Mouse (Mus musculus): ENCODE data around the gene Prkar2b.

DNA sequence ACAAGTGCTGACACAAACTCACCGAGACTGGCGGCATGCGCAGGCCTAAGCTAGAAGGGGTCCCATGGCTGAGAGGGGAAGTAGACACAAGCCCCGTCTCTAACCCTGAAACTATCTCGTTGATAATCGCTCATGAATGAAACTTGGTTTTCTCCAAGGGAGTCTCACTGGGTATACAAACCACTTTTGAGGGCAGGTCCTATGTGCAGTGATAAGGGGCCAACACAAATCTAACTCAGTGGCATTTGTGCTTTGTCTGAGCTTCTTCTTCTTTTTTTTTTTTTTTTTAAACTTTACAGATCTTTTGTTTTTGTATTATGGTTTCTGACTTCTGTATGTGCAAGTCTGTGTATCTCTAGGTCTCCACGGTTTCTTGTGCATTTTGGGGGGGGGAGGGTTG, 60.6 kb downstream of the Prkar2b start:
- no peak for TF ChIP-seq TCF12 (IDR thresholded peaks at IDR 0.05; ENCODE audit: insufficient read depth, poor library complexity, severe bottlenecking)
- TF ChIP-seq MAX (IDR thresholded peaks at IDR 0.05; ENCODE audit: low read depth), result no peak
- TF ChIP-seq POLR2A (IDR thresholded peaks at IDR 0.05; ENCODE audit: insufficient read length, low read depth), result no peak
- no peak for TF ChIP-seq TCF3 (IDR thresholded peaks at IDR 0.05; ENCODE audit: insufficient read length, low read depth)
- TF ChIP-seq MYOD1 (IDR thresholded peaks at IDR 0.05; ENCODE audit: control insufficient read depth in 1 of 3, insufficient read length in 2 of 3, low read depth in 2 of 3), result no peak
- no peak for TF ChIP-seq MYOG (IDR thresholded peaks at IDR 0.05; ENCODE audit: control insufficient read depth in 1 of 3, insufficient read depth in 1 of 3, insufficient read length in 2 of 3, low read depth in 2 of 3)
- TF ChIP-seq E2F4 (IDR thresholded peaks at IDR 0.05; ENCODE audit: insufficient read depth), result no peak
- no peak for TF ChIP-seq USF1 (IDR thresholded peaks at IDR 0.05; ENCODE audit: low read depth)
- no peak for TF ChIP-seq POLR2AphosphoS2 (IDR thresholded peaks at IDR 0.05; ENCODE audit: insufficient read length, low read depth)
- no peak for TF ChIP-seq REST (IDR thresholded peaks at IDR 0.05; ENCODE audit: insufficient read depth, insufficient read length)
- no peak for TF ChIP-seq CEBPB (IDR thresholded peaks at IDR 0.05; ENCODE audit: insufficient read depth, poor library complexity, severe bottlenecking)
- no peak for TF ChIP-seq SRF (IDR thresholded peaks at IDR 0.05; ENCODE audit: control insufficient read depth, insufficient read length, low read depth)
